Mouse (Mus musculus) midbrain, embryonic 14.5 days (tissue): Measurements from ENCODE around the gene Ang. TPM values are rescaled to one million over a fixed set of nuclear protein-coding genes. Genes with fewer than 3 reads are reported as not detected.
A peak's percentile ranks its signal among the peaks of the same experiment; 100 is the strongest.

Experiments used
- ATAC-seq: fragments of 200-750 bp; cut with Nextera tagmentation; 2 replicates; pipeline ENCODE4 v1.8.0; 2017; ENCODE audit warnings: moderate number of reproducible peaks, moderate library complexity; ENCODE audit not compliant: low FRiP score, low TSS enrichment
- DNase-seq: peaks from one replicate; pipeline ENCODE4 v3.0.0-alpha.2; 2015
- H3K27ac ChIP-seq: fragments of 300-500 bp; sonication (generic); replicated peaks from 2 replicates; pipeline ENCODE4 v1.5.1; 2014; ENCODE audit warnings: mild to moderate bottlenecking, low read depth, low read length, moderate library complexity
- H3K27me3 ChIP-seq: fragments of 300-500 bp; sonication (generic); 2 replicates; pipeline ENCODE4 v1.6.1; 2014; ENCODE audit warnings: low read length, control low read depth, mixed read lengths; ENCODE audit not compliant: control insufficient read depth, insufficient read depth
- H3K36me3 ChIP-seq: fragments of 300-500 bp; sonication (generic); 2 replicates; pipeline ENCODE4 v1.6.1; 2014; ENCODE audit warnings: low read length, control low read depth; ENCODE audit not compliant: control insufficient read depth, insufficient read depth
- H3K4me1 ChIP-seq: fragments of 300-500 bp; sonication (generic); 2 replicates; pipeline ENCODE4 v1.6.1; 2014; ENCODE audit warnings: mild to moderate bottlenecking, antibody characterized with exemption, low read length, control low read depth; ENCODE audit not compliant: control insufficient read depth, insufficient read depth
- H3K4me2 ChIP-seq: fragments of 300-500 bp; sonication (generic); 2 replicates; pipeline ENCODE4 v1.6.1; 2014; ENCODE audit warnings: mild to moderate bottlenecking, low read length, moderate library complexity
- H3K4me3 ChIP-seq: fragments of 300-500 bp; sonication (generic); replicated peaks from 2 replicates; pipeline ENCODE4 v1.5.1; 2014; ENCODE audit warnings: low read depth, low read length
- H3K9ac ChIP-seq: fragments of 300-500 bp; sonication (generic); replicated peaks from 2 replicates; pipeline ENCODE4 v1.6.1; 2014; ENCODE audit warnings: mild to moderate bottlenecking, low read length, moderate library complexity
- H3K9me3 ChIP-seq: fragments of 300-500 bp; sonication (generic); 2 replicates; pipeline ENCODE4 v1.6.1; 2016; ENCODE audit warnings: low read length, control low read depth, mixed read lengths; ENCODE audit not compliant: control insufficient read depth
- WGBS: fragments of 180-500 bp; shearing (Covaris S2); extraction: QIAGEN DNeasy Blood & Tissue Kit; methylation state at CpG from one replicate; pipeline ENCODE4 v1.1.7; 2014; 5-methylcytosine and 5-hydroxymethylcytosine counted together
- polyA plus RNA-seq: library from polyadenylated mRNA; unstranded; fragments of >200 nt; fragmentation: Nextera tagmentation; extraction: Ambion mirVana; gene quantifications from 2 replicates; pipeline ENCODE4 v1.2.1, GENCODE M21; 2014

The Ang gene
- polyA plus RNA-seq, 1 experiment from 2014 or later: 1.5 TPM

GRCm38 (mm10) chr14:51130315-51130940 lies 39.5 kb downstream of the Ang start:
- Histone ChIP-seq H3K4me1 (no peaks in the 10 kb centered on the region), H3K4me2 (no peak overlapping the region), H3K9ac (no peak overlapping the region), H3K27me3 (no peaks in the 10 kb centered on the region), H3K4me3 (no peak overlapping the region), H3K9me3 (no peaks in the 10 kb centered on the region), H3K27ac (no peak overlapping the region), H3K36me3 (no peaks in the 10 kb centered on the region)
- 93% methylated on average over 9 of the region's 9 CpGs for WGBS
- no peak for DNase-seq
- no peak for ATAC-seq

GRCm38 (mm10) chr14:51131086-51131815 lies 40.3 kb downstream of the Ang start:
- ATAC-seq (no peak), DNase-seq (no peak)
- H3K36me3 ChIP-seq: no peaks in the 10 kb centered on the region
- no peaks in the 10 kb centered on the region for H3K9me3 ChIP-seq
- no peaks in the 10 kb centered on the region for H3K4me1 ChIP-seq
- H3K9ac ChIP-seq: no peak overlapping the region
- H3K4me3 ChIP-seq: no peak overlapping the region
- H3K27me3 ChIP-seq: no peaks in the 10 kb centered on the region
- 83% methylated on average over 7 of the region's 7 CpGs for WGBS
- no peak overlapping the region for H3K4me2 ChIP-seq
- no peak overlapping the region for H3K27ac ChIP-seq

- ATAC-seq (no peak), DNase-seq (no peak)
- Histone ChIP-seq H3K4me2 (no peak overlapping the region), H3K9ac (no peak overlapping the region), H3K4me3 (no peak overlapping the region), H3K27ac (no peak overlapping the region), H3K27me3 (no peaks in the 10 kb centered on the region), H3K4me1 (no peaks in the 10 kb centered on the region), H3K36me3 (no peaks in the 10 kb centered on the region), H3K9me3 (no peaks in the 10 kb centered on the region)
- WGBS: 89% methylated on average over 4 of the region's 4 CpGs
Measured at GRCm38 (mm10) chr14:51132372-51132771, 41.4 kb downstream of the Ang start.

GRCm38 (mm10) chr14:51140342-51140741 lies 49.4 kb downstream of the Ang start:
- Histone ChIP-seq H3K4me2 (no peak overlapping the region), H3K4me3 (no peak overlapping the region), H3K27ac (no peak overlapping the region), H3K9ac (no peak overlapping the region), H3K9me3 (no peaks in the 10 kb centered on the region), H3K27me3 (no peaks in the 10 kb centered on the region), H3K36me3 (no peaks in the 10 kb centered on the region), H3K4me1 (no peaks in the 10 kb centered on the region)
- ATAC-seq (no peak), DNase-seq (peak; percentile 7)
- 89% methylated on average over 2 of the region's 2 CpGs for WGBS

- 91% methylated on average over 4 of the region's 4 CpGs for WGBS
- Histone ChIP-seq H3K9ac (no peak overlapping the region), H3K27me3 (no peaks in the 10 kb centered on the region), H3K9me3 (no peaks in the 10 kb centered on the region), H3K4me1 (0 out of 2 replicates have a peak, but pooled peaks cover 3% of the 10 kb centered on the region), H3K4me3 (no peak overlapping the region), H3K36me3 (no peaks in the 10 kb centered on the region), H3K4me2 (no peak overlapping the region), H3K27ac (no peak overlapping the region)
- DNase-seq (no peak), ATAC-seq (no peak)
Measured at GRCm38 (mm10) chr14:51142119-51142518, 51.2 kb downstream of the Ang start.

- Histone ChIP-seq H3K4me3 (no peak overlapping the region), H3K27ac (no peak overlapping the region), H3K4me2 (no peak overlapping the region), H3K9ac (no peak overlapping the region), H3K36me3 (no peaks in the 10 kb centered on the region), H3K27me3 (no peaks in the 10 kb centered on the region), H3K4me1 (0 out of 2 replicates have a peak, but pooled peaks cover 3% of the 10 kb centered on the region), H3K9me3 (no peaks in the 10 kb centered on the region)
- ATAC-seq (no peak), DNase-seq (no peak)
- 85% methylated on average over 3 of the region's 3 CpGs for WGBS
Measured at GRCm38 (mm10) chr14:51142568-51142967, 51.6 kb downstream of the Ang start.

GRCm38 (mm10) chr14:51143287-51143686 lies 52.3 kb downstream of the Ang start:
- no peak overlapping the region for H3K9ac ChIP-seq
- H3K4me1 ChIP-seq: 0 out of 2 replicates have a peak, but pooled peaks cover 3% of the 10 kb centered on the region
- 91% methylated on average over 4 of the region's 4 CpGs for WGBS
- DNase-seq (no peak), ATAC-seq (no peak)
- H3K4me2 ChIP-seq: no peak overlapping the region
- no peaks in the 10 kb centered on the region for H3K36me3 ChIP-seq
- no peak overlapping the region for H3K27ac ChIP-seq
- no peaks in the 10 kb centered on the region for H3K9me3 ChIP-seq
- H3K27me3 ChIP-seq: no peaks in the 10 kb centered on the region
- no peak overlapping the region for H3K4me3 ChIP-seq

GRCm38 (mm10) chr14:51143937-51144336 lies 53.0 kb downstream of the Ang start:
- no peaks in the 10 kb centered on the region for H3K9me3 ChIP-seq
- DNase-seq (no peak), ATAC-seq (no peak)
- H3K4me3 ChIP-seq: no peak overlapping the region
- H3K36me3 ChIP-seq: no peaks in the 10 kb centered on the region
- H3K4me2 ChIP-seq: no peak overlapping the region
- WGBS: 93% methylated on average over 2 of the region's 2 CpGs
- no peaks in the 10 kb centered on the region for H3K27me3 ChIP-seq
- no peak overlapping the region for H3K27ac ChIP-seq
- H3K4me1 ChIP-seq: 0 out of 2 replicates have a peak, but pooled peaks cover 3% of the 10 kb centered on the region
- no peak overlapping the region for H3K9ac ChIP-seq

- Histone ChIP-seq H3K36me3 (no peaks in the 10 kb centered on the region), H3K4me3 (no peak overlapping the region), H3K9ac (no peak overlapping the region), H3K27ac (no peak overlapping the region), H3K9me3 (no peaks in the 10 kb centered on the region), H3K27me3 (no peaks in the 10 kb centered on the region), H3K4me2 (no peak overlapping the region), H3K4me1 (0 out of 2 replicates have a peak, but pooled peaks cover 3% of the 10 kb centered on the region)
- DNase-seq (no peak), ATAC-seq (no peak)
- WGBS: 97% methylated on average over 4 of the region's 4 CpGs
Measured at GRCm38 (mm10) chr14:51144451-51144850, 53.5 kb downstream of the Ang start.
